Mouse (Mus musculus): Measurements from ENCODE around the gene Spr.
"Not testable (repeated sequence)": the region's sequence is repeated elsewhere in the genome, so short reads cannot be mapped to it uniquely, and the experiment has no call there.

Spr gene

DNA sequence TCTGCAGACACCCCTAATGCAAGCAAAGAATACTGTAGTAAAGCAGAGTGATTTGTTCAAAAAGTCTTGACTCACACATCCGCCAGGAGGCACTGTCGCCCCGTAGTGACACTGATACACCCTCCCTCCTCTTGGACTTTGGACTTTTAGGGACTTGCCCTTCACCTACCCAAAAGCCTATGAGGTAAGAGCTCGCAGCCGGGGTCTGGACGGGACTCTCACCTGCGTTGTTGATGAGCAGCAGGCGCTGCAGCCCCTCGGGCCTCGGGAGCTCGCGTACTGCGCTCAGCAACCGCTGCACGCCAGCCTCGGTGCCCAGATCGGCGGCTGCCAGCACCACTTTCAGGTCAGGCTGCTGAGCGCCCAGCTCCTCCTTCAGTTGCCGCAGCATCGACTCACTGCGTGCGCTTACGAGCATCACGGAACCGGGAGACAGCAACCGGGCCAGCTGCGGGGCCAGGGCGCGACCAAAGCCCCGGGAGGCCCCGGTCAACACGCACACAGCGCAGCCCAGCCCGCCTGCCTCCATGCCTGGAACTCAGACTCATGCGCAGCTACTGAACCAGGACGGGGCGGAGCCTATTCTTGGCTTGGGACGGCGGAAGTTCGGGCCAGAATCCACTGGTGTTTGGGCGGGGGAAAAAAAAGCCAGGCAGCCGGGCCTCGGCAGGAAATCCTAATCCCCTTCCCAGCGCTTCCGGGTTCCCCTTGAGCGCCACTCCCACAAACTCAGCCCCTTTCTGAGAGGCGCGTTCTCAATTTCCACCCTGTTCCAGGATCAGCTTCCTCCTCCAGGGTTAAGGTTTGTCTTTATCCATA is at the start of gene Spr:
Spr (minus strand) TSS at position 550 of the 819 bp plus-strand sequence.
- DNase-seq (ENCODE audit: low spot score) = peak; percentile 74

- DNase-seq (ENCODE audit: low spot score) = no peak
Observed at GRCm38 (mm10) chr6:85186744-85187059, 49.1 kb upstream of the Spr start.

DNA sequence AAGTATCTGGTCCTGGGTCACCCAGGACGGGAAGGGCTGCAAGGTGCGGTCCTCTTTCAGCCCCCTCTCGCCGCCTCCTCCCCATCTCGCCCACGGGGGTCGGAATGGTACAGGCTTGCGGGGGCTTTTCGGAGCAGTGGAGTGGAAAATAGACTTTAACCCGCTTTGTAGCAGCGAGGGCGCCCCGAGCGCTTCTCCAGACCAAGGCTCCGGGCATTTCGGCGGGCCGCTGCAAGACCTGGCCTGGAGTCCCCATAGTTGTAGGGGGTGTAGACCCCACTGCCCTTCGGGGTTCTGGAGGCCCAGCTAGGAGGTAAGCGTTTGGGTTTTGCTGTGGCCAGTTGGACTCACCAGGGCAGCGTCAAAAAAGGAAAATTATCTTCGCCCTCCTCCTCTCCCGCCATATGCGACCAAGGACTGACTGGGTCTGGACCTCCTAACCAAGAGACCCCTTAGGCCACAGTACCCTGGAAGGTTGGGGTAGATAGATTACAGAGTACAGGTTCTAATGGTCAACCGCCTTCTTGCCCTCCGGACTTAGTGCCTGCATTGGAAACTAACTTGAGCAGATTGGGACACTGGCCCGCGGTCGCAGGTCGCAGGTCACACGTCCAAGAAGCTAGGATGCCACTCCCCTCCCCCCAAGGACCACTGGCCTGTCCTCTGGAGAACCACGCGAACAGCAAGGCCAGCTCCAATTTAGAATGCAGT is 48.6 kb upstream of the Spr start:
- DNase-seq (ENCODE audit: low spot score) = no peak

DNA sequence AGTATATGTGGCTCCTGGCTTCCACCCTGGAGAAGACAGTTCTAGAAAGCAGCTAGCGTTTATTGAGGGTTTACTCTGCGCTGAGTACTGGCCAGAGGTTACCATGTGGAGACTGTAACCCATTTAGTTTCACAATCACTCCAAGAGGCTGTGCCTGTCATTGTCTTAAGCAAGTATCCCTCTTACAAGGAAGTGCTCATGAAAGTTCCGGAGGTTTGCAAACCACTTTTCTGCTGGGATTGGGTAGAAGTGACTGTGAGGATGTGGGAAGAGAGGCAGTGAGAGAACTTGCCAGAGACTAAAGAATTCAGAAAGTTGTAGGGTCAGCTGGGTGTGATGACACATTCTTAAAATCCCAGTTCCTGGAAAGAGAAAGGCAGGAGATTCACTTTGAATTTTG is 46.4 kb upstream of the Spr start:
- no peak for DNase-seq (ENCODE audit: low spot score)

DNA sequence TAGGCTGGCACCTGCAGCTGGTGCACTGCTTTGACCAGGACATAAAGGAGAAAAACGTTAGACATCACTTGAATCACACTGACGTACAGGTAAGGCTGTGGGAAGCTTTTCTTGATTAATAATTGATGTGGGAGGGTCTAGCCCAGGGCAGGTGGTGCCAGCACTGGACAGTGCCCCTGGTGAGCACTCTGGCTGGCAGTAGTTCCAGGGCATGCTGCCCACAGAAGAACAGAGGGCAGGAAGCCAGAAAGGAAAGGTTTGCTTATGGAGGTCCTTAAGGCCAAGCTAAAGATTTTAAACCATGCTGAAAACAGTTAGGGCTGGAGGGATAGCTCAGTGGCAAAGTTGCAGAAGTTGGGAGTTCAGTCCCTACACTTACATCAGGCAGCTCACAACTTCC is 42.5 kb upstream of the Spr start:
- no peak for DNase-seq (ENCODE audit: low spot score)

- DNase-seq (ENCODE audit: low spot score) = no peak
Observed at GRCm38 (mm10) chr6:85179569-85179968, 42.0 kb upstream of the Spr start.

DNA sequence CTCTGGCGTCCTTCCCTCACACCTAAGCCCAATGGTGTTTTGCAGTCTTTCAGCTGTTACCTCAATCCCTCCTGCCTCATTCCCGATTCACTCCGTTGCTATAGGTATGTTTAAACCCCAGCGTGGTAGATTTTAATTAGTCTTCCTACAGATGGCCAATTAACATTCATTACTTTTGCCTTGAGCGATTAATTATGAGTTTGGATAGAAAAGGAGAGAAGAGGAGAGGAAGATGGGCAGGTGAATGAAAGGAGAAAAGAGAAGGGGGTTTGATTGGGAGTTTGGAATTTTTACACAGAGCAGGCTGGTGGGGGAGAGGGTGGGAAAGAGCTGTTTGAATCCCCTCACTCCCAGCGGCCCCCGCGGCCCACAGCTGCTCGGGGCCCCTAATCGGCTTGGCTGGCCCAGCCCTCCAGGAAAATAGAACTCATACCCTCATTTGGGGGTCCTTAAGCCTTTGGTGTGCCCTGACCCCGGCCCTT is 27.9 kb upstream of the Spr start:
- DNase-seq (ENCODE audit: low spot score) = no peak

GRCm38 (mm10) chr6:85160201-85160923 is 22.8 kb upstream of the Spr start:
- DNase-seq (ENCODE audit: low spot score) = peak; percentile 87

DNA sequence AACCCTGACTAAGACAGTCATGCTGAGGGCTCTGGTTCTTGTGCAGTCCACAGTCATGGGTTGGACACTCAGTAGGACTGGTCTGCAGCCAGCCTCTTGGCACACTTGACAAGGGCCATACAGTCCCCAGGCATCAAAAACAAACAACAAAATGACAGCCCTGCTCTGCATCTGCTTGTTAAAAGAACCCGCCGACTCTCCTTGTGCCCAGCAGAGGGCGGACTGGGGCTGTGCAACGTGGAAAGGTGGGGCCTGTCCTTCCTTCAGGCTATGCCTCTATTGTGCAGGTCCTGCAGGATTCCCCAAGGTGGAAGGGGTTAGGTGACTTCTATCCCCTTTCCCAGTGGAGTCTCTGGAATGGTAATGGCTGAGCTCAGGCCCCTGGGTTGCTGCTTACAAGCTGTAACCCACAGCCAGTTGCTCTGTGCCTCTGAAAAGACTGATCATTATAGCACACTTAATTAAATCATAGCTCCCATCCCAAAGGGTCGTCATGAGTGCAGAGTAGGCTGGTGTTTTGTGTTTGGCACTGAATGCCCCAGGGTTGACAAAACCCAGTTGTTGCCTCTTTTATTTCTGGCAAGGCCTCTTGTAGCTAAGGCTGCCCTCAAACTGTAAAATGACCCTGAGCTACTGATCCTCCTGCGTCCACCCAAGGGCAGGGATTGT is 21.7 kb upstream of the Spr start:
- DNase-seq (ENCODE audit: low spot score) = not testable (repeated sequence)

- not testable (repeated sequence) for DNase-seq (ENCODE audit: low spot score)
Observed at GRCm38 (mm10) chr6:85158040-85158804, 20.7 kb upstream of the Spr start.

GRCm38 (mm10) chr6:85156551-85156950 is 19.0 kb upstream of the Spr start:
- DNase-seq (ENCODE audit: low spot score) = not testable (repeated sequence)

DNA sequence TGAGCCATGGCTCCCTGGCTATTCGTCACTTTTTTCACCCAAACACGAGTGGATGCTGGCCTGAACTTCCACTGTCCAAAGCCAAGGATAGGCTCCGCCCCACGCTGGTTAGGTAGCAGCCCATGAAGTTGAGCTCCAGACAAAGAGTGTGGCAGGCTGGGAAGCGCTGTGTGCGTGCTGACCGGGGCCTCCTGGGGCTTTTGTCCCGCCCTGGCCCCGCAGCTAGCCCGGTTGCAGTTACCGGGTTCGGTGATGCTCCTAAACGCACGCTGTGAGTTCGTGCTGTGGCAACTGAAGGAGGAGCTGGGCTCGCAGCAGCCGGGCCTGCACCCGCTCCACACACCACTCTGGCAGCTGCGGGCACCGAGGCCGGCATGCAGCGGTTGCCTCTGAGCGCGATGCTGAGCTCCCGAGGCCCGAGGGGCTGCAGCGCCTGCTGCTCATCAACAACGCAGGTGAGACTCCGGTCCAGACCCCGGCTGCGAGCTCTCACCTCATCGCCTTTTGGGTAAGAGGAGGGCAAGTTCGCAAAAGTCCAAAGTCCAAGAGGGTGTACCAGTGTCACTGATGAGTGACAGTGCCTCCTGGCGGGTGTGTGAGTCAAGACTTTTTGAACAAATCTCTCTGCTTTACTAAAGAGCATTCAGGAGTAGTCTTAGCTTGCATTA is 17.4 kb upstream of the Spr start:
- no peak for DNase-seq (ENCODE audit: low spot score)

DNA sequence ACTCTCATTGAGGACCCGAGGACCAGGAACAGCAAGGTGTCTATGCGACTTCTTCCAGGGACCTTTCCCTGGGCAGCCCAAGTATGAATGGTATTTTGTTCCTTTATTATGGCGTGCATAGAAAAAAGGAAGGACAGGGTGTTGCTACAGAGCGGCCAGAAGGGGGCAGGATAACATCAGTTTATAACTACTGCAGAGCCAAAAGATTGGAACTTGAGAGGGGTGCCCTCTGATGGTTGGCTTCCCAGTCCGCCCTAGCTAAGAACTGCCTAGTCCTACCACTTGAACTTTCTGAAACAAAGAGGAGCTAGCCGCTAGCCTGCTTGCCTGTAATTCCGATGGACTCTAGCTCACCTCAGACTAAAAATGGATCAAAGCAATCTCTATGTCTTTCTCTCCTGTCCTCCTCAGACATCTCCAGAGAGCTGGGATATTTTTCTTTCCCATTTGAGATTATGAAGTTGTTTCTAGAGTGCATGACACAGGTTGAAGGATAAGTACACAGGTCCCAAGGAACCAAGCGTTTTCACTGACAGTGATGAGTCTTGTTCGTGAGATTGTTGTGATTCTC is 16.5 kb upstream of the Spr start:
- DNase-seq (ENCODE audit: low spot score) = peak; percentile 69

DNA sequence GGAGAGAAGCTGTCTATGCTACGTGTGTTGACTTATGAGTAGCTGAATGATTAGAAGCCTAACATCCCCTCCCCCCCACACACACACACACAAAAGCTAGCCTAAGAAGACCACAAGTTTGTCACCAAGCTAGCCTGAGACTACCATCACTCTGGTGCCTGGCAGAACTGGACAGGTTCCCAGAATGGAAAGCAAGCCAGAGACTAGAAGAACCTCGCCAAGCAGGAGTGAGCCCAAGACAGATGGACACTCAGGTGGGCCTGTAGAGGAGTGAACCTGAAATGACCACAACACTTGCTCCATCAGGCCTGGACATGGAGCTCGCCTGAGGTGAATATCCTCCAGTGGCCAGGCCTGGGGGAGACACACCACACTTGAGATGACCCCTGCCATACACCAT is 12.8 kb upstream of the Spr start:
- no peak for DNase-seq (ENCODE audit: low spot score)

- DNase-seq (ENCODE audit: low spot score) = no peak
Observed at GRCm38 (mm10) chr6:85147636-85148035, 10.1 kb upstream of the Spr start.

DNA sequence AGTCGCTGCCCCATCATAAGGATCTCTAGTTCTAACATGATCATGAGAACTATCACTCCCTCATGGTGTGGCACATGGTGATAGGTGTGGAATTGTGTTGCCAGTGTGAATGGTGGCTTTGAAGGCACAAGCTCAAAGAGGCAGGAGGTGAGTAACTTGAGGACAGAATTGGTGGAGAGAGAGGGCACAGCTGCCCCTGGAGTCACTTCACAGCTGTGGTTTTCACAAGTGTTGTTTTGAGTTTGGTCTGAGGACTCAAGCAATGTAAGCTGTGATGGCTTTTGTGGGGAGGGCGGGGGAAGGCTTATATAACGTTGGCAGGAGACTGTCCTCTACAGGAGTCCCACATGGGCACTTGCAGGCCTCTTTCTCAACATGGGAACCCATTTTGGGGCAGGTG is 6.9 kb upstream of the Spr start:
- DNase-seq (ENCODE audit: low spot score) = no peak

DNA sequence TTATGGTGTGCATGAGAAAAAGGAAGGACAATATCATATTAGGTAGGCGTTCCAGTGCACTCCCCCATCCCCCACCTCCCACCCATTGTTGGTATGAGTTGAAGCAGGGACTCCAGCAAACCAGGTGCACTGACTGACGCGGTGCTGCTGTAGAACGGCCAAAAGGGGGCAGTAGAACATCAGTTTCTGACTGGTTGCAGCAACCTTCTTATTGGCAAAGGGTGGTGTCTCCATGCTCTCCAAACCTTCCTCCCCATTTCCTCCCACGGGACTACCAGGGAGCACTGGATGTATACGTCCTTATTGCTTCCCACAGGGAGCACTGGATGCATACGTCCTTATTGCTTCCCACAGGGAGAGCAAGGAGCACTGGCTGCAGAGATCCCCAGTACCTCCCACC is 3.4 kb upstream of the Spr start:
- DNase-seq (ENCODE audit: low spot score) = not testable (repeated sequence)

DNA sequence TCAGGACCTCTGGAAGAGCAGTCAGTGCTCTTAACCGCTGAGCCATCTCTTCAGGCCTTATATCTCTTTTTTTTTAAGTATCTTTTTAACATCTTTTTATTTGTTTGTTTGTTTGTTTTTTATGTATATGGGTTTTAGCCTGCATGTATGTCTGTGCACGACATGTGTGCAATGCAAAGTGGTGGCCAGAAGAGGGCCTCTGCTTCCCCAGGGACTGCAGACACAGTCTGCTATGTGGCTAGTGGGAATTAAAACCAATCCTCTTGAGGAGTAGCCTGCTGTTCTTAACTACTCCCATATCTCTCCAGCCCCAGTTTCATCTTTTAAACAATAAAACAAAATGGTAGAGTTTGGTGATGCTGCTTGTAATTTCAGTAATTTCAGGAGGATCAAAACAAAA is 2.0 kb upstream of the Spr start:
- no peak for DNase-seq (ENCODE audit: low spot score)

GRCm38 (mm10) chr6:85136784-85137183 is 782 bp downstream of the Spr start:
- not testable (repeated sequence) for DNase-seq (ENCODE audit: low spot score)

DNA sequence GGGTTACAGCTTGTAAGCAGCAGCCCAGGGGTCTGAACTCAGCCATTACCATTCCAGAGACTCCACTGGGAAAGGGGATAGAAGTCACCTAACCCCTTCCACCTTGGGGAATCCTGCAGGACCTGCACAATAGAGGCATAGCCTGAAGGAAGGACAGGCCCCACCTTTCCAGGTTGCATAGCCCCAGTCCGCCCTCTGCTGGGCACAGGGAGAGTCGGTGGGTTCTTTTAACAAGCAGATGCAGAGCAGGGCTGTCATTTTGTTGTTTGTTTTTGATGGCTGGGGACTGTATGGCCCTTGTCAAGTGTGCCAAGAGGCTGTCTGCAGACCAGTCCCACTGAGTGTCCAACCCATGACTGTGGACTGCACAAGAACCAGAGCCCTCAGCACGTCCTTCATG is 4.8 kb downstream of the Spr start:
- DNase-seq (ENCODE audit: low spot score) = not testable (repeated sequence)

DNA sequence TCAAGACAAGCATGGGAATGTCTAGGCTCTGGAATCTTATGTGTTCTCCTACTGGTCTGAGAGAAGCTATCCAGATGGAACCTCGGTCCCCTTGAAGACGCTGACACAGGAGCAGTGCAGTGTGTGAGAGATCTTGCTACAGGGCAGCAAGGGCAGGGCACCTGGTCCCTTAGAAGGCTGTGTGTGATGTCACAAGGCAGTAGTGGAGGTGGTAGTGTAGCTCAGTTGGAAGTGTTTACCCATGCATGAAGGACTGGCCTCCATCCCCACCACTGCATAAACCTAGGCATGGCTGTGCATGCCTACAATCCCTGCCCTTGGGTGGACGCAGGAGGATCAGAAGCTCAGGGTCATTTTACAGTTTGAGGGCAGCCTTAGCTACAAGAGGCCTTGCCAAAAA is 5.3 kb downstream of the Spr start:
- not testable (repeated sequence) for DNase-seq (ENCODE audit: low spot score)
